Mouse (Mus musculus): ENCODE data around the gene Acp2. TPM values are rescaled to one million over a fixed set of nuclear protein-coding genes. Genes with fewer than 3 reads are reported as not detected.

Acp2 gene
- polyA plus RNA-seq, 1 experiment from 2014 or later, result 16.2 TPM

DNA sequence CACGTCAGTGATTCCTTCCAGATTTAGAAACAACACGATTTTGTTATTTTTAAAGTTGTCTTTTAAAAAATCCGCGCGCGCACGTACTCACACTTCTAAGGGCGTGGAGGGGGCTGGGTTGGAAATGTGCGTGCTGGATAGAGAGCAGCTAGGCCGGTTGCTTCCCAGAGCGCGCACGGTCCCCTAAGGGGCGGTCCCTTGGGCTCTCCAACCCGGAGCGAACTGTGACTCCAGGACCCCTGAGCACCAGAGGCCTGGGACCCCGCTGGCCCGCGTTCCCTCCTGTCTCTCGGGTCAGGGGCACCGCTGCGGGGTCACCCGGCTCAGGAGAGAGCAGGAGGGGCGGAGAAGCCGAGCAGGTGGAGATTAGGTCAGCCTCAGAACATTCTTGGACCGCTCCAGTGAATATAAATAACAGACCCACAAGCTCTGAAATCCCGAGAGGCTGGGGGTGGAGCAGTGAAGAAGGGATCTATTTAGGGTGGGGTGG lies 53.0 kb downstream of the Acp2 start, which contains the start of gene Pacsin3:
Gene Pacsin3, plus strand, starts transcription at position 294 of the 490 bp plus-strand sequence.
- ATAC-seq (replicated peaks; ENCODE audit: low FRiP score), result no peak
- WGBS, result 2% methylated on average over 27 of the region's 27 CpGs
- no peak within 1 kb of the TSS; the same call in 1 of the 2 replicates for H3K27ac ChIP-seq (ENCODE audit: low read depth, low read length)

GRCm38 (mm10) chr2:91256256-91257125 lies 53.8 kb downstream of the Acp2 start:
- 1% methylated on average over 52 of the region's 52 CpGs for WGBS
- Histone ChIP-seq H3K27me3 (replicated peaks; ENCODE audit: control insufficient read depth, insufficient read depth, low read length) (peaks cover 57% of the 10 kb centered on the region), H3K27ac (ENCODE audit: low read depth, low read length) (no peak overlapping the region; the same call in 1 of the 2 replicates), H3K36me3 (ENCODE audit: control insufficient read depth, insufficient read depth, low read length) (peaks cover under 1% of the 10 kb centered on the region; the same call in 1 of the 2 replicates), H3K4me3 (ENCODE audit: low read depth, low read length) (peak overlapping the region; percentile 61), H3K4me2 (peak overlapping the region; percentile 81), H3K9me3 (ENCODE audit: control insufficient read depth, low read length) (no peaks in the 10 kb centered on the region), H3K9ac (ENCODE audit: low read depth, low read length) (peak overlapping the region; percentile 46), H3K4me1 (replicated peaks; ENCODE audit: control insufficient read depth, insufficient read depth, low read length) (0 out of 2 replicates have a peak, but pooled peaks cover 8% of the 10 kb centered on the region)
- peak; percentile 79 for DNase-seq (ENCODE audit: low spot score)
- peak; percentile 64 for ATAC-seq (replicated peaks; ENCODE audit: low FRiP score)

More for the DNA sequence above, 53.0 kb downstream of the Acp2 start, which contains the start of gene Pacsin3:
- Histone ChIP-seq H3K9ac (ENCODE audit: low read depth, low read length) (peak within 1 kb of the TSS; percentile 46), H3K9me3 (ENCODE audit: control insufficient read depth, low read length) (no peaks in the 10 kb centered on the region), H3K27me3 (replicated peaks; ENCODE audit: control insufficient read depth, insufficient read depth, low read length) (peaks cover 57% of the 10 kb centered on the region), H3K4me3 (ENCODE audit: low read depth, low read length) (peak within 1 kb of the TSS; percentile 61), H3K36me3 (ENCODE audit: control insufficient read depth, insufficient read depth, low read length) (no peaks in the 10 kb centered on the region), H3K4me2 (peak within 1 kb of the TSS; percentile 81), H3K4me1 (replicated peaks; ENCODE audit: control insufficient read depth, insufficient read depth, low read length) (0 out of 2 replicates have a peak, but pooled peaks cover 8% of the 10 kb centered on the region)
- DNase-seq (ENCODE audit: low spot score), result no peak

GRCm38 (mm10) chr2:91257126-91257980 lies 54.7 kb downstream of the Acp2 start:
- DNase-seq (ENCODE audit: low spot score), result peak; percentile 73
- peak overlapping the region; percentile 81 for H3K4me2 ChIP-seq
- 0 out of 2 replicates have a peak, but pooled peaks cover 8% of the 10 kb centered on the region for H3K4me1 ChIP-seq (replicated peaks; ENCODE audit: control insufficient read depth, insufficient read depth, low read length)
- peak overlapping the region; percentile 46 for H3K9ac ChIP-seq (ENCODE audit: low read depth, low read length)
- peaks cover 2% of the 10 kb centered on the region; the same call in 1 of the 2 replicates for H3K36me3 ChIP-seq (ENCODE audit: control insufficient read depth, insufficient read depth, low read length)
- no peaks in the 10 kb centered on the region for H3K9me3 ChIP-seq (ENCODE audit: control insufficient read depth, low read length)
- peak overlapping the region; percentile 35 for H3K27ac ChIP-seq (ENCODE audit: low read depth, low read length)
- H3K4me3 ChIP-seq (ENCODE audit: low read depth, low read length), result peak overlapping the region; percentile 61
- peak; percentile 62 for ATAC-seq (replicated peaks; ENCODE audit: low FRiP score)
- WGBS, result 3% methylated on average over 22 of the region's 22 CpGs
- H3K27me3 ChIP-seq (replicated peaks; ENCODE audit: control insufficient read depth, insufficient read depth, low read length), result peaks cover 57% of the 10 kb centered on the region

- no peak for ATAC-seq (replicated peaks; ENCODE audit: low FRiP score)
- H3K4me3 ChIP-seq (ENCODE audit: low read depth, low read length), result peak overlapping the region; percentile 61
- 60% methylated on average over 5 of the region's 5 CpGs for WGBS
These were observed 55.4 kb downstream of the Acp2 start for GRCm38 (mm10) chr2:91258054-91258453.

GRCm38 (mm10) chr2:91258830-91259229 lies 56.1 kb downstream of the Acp2 start:
- Histone ChIP-seq H3K9ac (ENCODE audit: low read depth, low read length) (no peak overlapping the region), H3K4me2 (peak overlapping the region; percentile 81; the same call in 1 of the 2 replicates), H3K36me3 (ENCODE audit: control insufficient read depth, insufficient read depth, low read length) (peaks cover 5% of the 10 kb centered on the region; the same call in 1 of the 2 replicates), H3K27ac (ENCODE audit: low read depth, low read length) (no peak overlapping the region), H3K4me3 (ENCODE audit: low read depth, low read length) (no peak overlapping the region), H3K9me3 (ENCODE audit: control insufficient read depth, low read length) (no peaks in the 10 kb centered on the region), H3K4me1 (replicated peaks; ENCODE audit: control insufficient read depth, insufficient read depth, low read length) (peaks cover 10% of the 10 kb centered on the region), H3K27me3 (replicated peaks; ENCODE audit: control insufficient read depth, insufficient read depth, low read length) (peaks cover 45% of the 10 kb centered on the region)
- ATAC-seq (replicated peaks; ENCODE audit: low FRiP score) (no peak), DNase-seq (ENCODE audit: low spot score) (no peak)
- 27% methylated on average over 1 of the region's 1 CpGs for WGBS

More at GRCm38 (mm10) chr2:91258054-91258453, 55.4 kb downstream of the Acp2 start:
- no peak for DNase-seq (ENCODE audit: low spot score)
- Histone ChIP-seq H3K4me1 (replicated peaks; ENCODE audit: control insufficient read depth, insufficient read depth, low read length) (0 out of 2 replicates have a peak, but pooled peaks cover 8% of the 10 kb centered on the region), H3K4me2 (peak overlapping the region; percentile 81), H3K9ac (ENCODE audit: low read depth, low read length) (peak overlapping the region; percentile 44; the same call in 1 of the 2 replicates), H3K36me3 (ENCODE audit: control insufficient read depth, insufficient read depth, low read length) (peaks cover 5% of the 10 kb centered on the region; the same call in 1 of the 2 replicates), H3K9me3 (ENCODE audit: control insufficient read depth, low read length) (no peaks in the 10 kb centered on the region), H3K27me3 (replicated peaks; ENCODE audit: control insufficient read depth, insufficient read depth, low read length) (peaks cover 52% of the 10 kb centered on the region), H3K27ac (ENCODE audit: low read depth, low read length) (no peak overlapping the region)

DNA sequence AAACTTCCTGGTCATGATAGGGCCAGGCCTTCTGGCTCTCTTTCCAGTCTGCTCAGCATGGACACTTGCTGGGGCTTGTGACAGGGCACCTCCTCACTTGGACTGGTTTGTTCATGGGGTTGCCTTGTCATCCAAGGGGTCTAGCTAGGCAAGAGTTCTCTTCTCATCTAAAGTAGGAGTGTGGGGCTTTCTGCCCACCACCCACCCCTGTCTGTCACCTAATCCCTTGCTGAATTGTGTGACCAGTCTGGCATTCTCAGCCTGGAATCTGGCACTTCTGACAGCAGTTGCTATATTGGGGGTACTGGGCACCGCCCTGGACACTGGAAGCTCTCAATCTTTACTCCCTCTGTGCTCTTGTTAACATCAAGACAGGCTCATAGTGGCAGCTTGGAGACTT lies 56.8 kb downstream of the Acp2 start:
- 80% methylated on average over 1 of the region's 1 CpGs for WGBS
- no peak overlapping the region for H3K27ac ChIP-seq (ENCODE audit: low read depth, low read length)

More for the DNA sequence above, 56.8 kb downstream of the Acp2 start:
- DNase-seq (ENCODE audit: low spot score) (no peak), ATAC-seq (replicated peaks; ENCODE audit: low FRiP score) (no peak)
- H3K4me3 ChIP-seq (ENCODE audit: low read depth, low read length), result no peak overlapping the region
- peaks cover 16% of the 10 kb centered on the region for H3K4me1 ChIP-seq (replicated peaks; ENCODE audit: control insufficient read depth, insufficient read depth, low read length)
- no peaks in the 10 kb centered on the region for H3K9me3 ChIP-seq (ENCODE audit: control insufficient read depth, low read length)
- H3K36me3 ChIP-seq (ENCODE audit: control insufficient read depth, insufficient read depth, low read length), result peaks cover 5% of the 10 kb centered on the region; the same call in 1 of the 2 replicates
- H3K9ac ChIP-seq (ENCODE audit: low read depth, low read length), result no peak overlapping the region
- H3K4me2 ChIP-seq, result no peak overlapping the region
- H3K27me3 ChIP-seq (replicated peaks; ENCODE audit: control insufficient read depth, insufficient read depth, low read length), result peaks cover 38% of the 10 kb centered on the region
